Mouse (Mus musculus): ENCODE data around the gene Cacna1f. TPM values are rescaled to one million over a fixed set of nuclear protein-coding genes. Genes with fewer than 3 reads are reported as not detected.

Cacna1f gene
- polyA plus RNA-seq, 1 experiment, result 0.36 TPM

DNA sequence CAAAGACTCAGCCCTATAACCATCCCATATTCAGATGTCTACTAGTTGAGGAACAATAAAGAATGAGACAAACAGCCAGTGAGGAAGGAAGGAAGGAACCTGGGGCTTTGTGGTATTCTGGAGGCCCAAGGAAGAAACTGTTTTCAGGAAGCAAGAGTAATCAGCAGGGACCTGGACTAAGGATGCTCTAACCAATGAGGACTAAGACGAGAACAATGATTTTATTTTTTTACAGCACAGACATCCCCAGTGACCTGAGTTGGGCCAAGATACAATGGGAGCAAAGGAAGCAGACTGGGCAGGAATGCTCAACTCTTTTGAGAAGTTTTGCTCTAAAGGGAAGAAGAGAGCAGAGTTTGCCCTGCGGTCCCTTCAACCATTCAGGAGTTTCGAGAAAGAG lies 56.1 kb downstream of the Cacna1f start:
- no peak for DNase-seq (ENCODE audit: low read depth)
- no peak for TF ChIP-seq POLR2A (IDR thresholded peaks at IDR 0.05; ENCODE audit: borderline replicate concordance, extremely low read depth, insufficient read depth, insufficient read length, poor library complexity, severe bottlenecking)
- no peak for TF ChIP-seq CTCF (IDR thresholded peaks at IDR 0.05; ENCODE audit: borderline replicate concordance, extremely low read depth, insufficient read depth, insufficient read length)

DNA sequence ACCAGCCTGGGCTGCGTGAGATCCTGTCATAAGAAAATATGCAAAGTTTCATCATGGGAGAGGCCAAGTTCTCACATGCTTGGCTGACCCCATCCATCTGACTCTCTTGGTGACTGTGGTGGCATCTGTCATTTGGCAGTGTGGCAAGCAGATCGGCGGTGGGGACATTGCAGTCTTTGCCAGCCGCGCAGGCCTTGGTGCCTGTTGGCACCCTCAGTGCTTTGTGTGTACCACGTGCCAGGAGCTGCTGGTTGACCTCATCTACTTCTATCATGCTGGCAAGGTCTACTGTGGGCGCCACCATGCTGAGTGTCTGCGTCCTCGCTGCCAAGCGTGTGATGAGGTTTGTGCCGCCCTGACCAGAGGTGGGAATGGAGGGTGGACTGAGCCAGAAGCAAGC lies 57.9 kb downstream of the Cacna1f start:
- no peak for DNase-seq (ENCODE audit: low read depth)
- TF ChIP-seq CTCF (IDR thresholded peaks at IDR 0.05; ENCODE audit: borderline replicate concordance, extremely low read depth, insufficient read depth, insufficient read length), result no peak
- TF ChIP-seq POLR2A (IDR thresholded peaks at IDR 0.05; ENCODE audit: borderline replicate concordance, extremely low read depth, insufficient read depth, insufficient read length, poor library complexity, severe bottlenecking), result no peak

- no peak for DNase-seq (ENCODE audit: low read depth)
- no peak for TF ChIP-seq POLR2A (IDR thresholded peaks at IDR 0.05; ENCODE audit: borderline replicate concordance, extremely low read depth, insufficient read depth, insufficient read length, poor library complexity, severe bottlenecking)
- TF ChIP-seq CTCF (IDR thresholded peaks at IDR 0.05; ENCODE audit: borderline replicate concordance, extremely low read depth, insufficient read depth, insufficient read length), result no peak
Measured at GRCm38 (mm10) chrX:7665739-7666502, 59.0 kb downstream of the Cacna1f start.

GRCm38 (mm10) chrX:7670390-7670881 lies 63.6 kb downstream of the Cacna1f start:
- TF ChIP-seq POLR2A (IDR thresholded peaks at IDR 0.05; ENCODE audit: borderline replicate concordance, extremely low read depth, insufficient read depth, insufficient read length, poor library complexity, severe bottlenecking) (no peak), CTCF (IDR thresholded peaks at IDR 0.05; ENCODE audit: borderline replicate concordance, extremely low read depth, insufficient read depth, insufficient read length) (no peak)
- DNase-seq (ENCODE audit: low read depth), result peak; percentile 80

DNA sequence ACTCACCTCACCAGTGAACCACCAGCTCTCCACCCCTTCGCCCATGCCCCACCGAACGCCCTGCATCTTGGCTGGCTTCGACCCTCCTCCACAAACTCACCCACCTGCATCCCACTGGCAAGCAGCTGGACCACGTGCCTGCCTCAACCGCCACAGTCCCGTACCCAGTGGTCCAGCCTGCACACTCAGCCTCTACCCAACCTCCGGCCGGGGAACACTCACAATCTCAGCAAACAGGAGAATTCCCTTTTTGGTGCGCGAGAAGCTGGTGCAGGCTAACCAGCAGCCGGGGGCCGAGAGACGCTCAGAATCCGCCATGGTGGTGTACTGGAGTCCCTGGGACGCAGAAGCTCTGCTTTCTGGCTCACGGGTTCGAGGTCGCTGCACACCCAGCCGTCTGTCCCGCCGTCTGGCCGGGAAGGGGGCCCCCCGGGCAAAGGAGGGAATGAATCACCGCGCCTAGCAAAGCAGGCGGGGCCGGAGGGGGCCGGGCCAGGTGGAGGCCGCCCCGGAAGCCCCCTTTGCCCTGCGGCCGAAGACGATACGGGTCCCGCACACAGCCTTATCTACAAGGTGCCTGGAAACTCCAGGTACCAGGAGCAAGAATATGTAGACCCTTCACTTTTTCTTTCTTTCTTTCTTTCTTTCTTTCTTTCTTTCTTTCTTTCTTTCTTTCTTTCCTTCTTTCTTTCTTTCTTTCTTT lies 64.2 kb downstream of the Cacna1f start, which contains the start of gene Plp2:
TSS of gene Plp2 (minus strand) at position 470 of the 703 bp plus-strand sequence.
- TF ChIP-seq CTCF (IDR thresholded peaks at IDR 0.05; ENCODE audit: borderline replicate concordance, extremely low read depth, insufficient read depth, insufficient read length) (no peak), POLR2A (IDR thresholded peaks at IDR 0.05; ENCODE audit: borderline replicate concordance, extremely low read depth, insufficient read depth, insufficient read length, poor library complexity, severe bottlenecking) (no peak)
- peak; percentile 40 for DNase-seq (ENCODE audit: low read depth)

DNA sequence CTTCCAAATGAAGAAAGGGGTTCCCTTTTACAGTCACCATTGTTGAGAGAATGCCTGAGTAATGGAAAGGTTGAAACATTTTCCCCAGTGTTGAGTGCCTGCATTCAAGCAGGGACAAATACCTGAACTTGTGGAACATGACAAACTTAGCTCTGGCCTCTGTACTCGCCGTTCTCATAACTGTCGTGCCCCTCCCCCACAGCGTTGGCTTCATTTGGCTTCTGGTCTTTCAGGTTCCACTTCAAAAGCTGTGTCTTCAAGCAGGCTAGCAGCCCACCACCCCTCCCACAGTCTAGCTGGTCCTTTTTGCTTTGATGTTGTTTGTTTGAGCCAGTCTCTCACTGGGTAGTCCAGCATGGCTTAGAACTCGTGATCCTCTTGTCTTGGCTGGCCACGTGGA lies 65.9 kb downstream of the Cacna1f start:
- DNase-seq (ENCODE audit: low read depth), result no peak
- TF ChIP-seq POLR2A (IDR thresholded peaks at IDR 0.05; ENCODE audit: borderline replicate concordance, extremely low read depth, insufficient read depth, insufficient read length, poor library complexity, severe bottlenecking) (no peak), CTCF (IDR thresholded peaks at IDR 0.05; ENCODE audit: borderline replicate concordance, extremely low read depth, insufficient read depth, insufficient read length) (no peak)

GRCm38 (mm10) chrX:7673578-7674281 lies 66.8 kb downstream of the Cacna1f start:
- DNase-seq (ENCODE audit: low read depth), result no peak
- TF ChIP-seq CTCF (IDR thresholded peaks at IDR 0.05; ENCODE audit: borderline replicate concordance, extremely low read depth, insufficient read depth, insufficient read length) (no peak), POLR2A (IDR thresholded peaks at IDR 0.05; ENCODE audit: borderline replicate concordance, extremely low read depth, insufficient read depth, insufficient read length, poor library complexity, severe bottlenecking) (no peak)

- no peak for TF ChIP-seq POLR2A (IDR thresholded peaks at IDR 0.05; ENCODE audit: borderline replicate concordance, extremely low read depth, insufficient read depth, insufficient read length, poor library complexity, severe bottlenecking)
- no peak for TF ChIP-seq CTCF (IDR thresholded peaks at IDR 0.05; ENCODE audit: borderline replicate concordance, extremely low read depth, insufficient read depth, insufficient read length)
- DNase-seq (ENCODE audit: low read depth), result peak; percentile 25
Measured at GRCm38 (mm10) chrX:7674284-7675000, 67.6 kb downstream of the Cacna1f start.

DNA sequence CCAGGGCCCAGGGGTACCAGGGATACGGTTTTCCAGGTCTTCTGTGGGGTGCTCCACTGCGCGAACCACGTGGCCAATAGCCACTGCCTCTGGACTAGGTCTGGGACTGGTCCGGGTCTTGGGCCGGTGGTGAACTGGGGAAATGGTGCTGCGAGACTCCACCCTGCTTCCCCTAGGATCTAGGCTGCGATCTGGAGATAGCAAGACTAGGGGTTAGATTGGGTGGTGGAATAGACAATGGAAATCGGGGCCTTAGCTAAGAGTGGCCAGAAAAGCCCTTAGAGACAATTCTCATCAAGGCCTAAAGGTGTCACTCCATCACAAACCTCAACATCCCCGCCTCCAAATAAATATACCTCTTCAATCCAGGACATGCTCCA lies 68.1 kb downstream of the Cacna1f start:
- DNase-seq (ENCODE audit: low read depth), result no peak
- TF ChIP-seq CTCF (IDR thresholded peaks at IDR 0.05; ENCODE audit: borderline replicate concordance, extremely low read depth, insufficient read depth, insufficient read length), result no peak
- no peak for TF ChIP-seq POLR2A (IDR thresholded peaks at IDR 0.05; ENCODE audit: borderline replicate concordance, extremely low read depth, insufficient read depth, insufficient read length, poor library complexity, severe bottlenecking)

- DNase-seq (ENCODE audit: low read depth), result no peak
- TF ChIP-seq CTCF (IDR thresholded peaks at IDR 0.05; ENCODE audit: borderline replicate concordance, extremely low read depth, insufficient read depth, insufficient read length) (no peak), POLR2A (IDR thresholded peaks at IDR 0.05; ENCODE audit: borderline replicate concordance, extremely low read depth, insufficient read depth, insufficient read length, poor library complexity, severe bottlenecking) (no peak)
Measured at GRCm38 (mm10) chrX:7678986-7679385, 72.1 kb downstream of the Cacna1f start.

Data from brain, embryonic 14.5 days (tissue).